In the genomic region with DNA sequence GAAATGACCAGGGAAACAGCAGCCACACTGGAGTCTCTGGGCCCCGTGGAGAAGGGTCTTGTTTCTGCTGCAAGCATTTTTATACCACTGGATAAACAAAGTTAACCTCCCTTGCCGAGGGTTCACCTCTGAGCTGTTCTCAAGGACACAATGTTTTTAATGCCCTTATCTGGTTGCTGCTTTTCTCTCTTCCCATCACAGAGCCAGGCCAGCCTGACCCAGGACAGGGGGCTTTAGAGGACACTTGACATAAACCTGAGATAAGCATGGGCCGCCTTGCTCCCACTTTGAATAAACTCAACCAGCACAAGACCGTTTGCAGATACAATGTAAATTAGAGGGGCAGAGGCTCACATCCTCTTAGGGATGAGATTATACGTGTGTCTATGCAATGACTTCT, we compare ENCODE assay signal across 24 mouse cellular contexts.
"Had no signal": no experiment of that assay in that cellular context is flagged by ENCODE, and none has a peak within 500 bp of the region (broad histone marks: within the 10 kb centered on the region; RNA-seq: fewer than 3 reads in every experiment).

No protein-coding gene starts in this region.

- H3K4me3 ChIP-seq: forebrain, embryonic 15.5 days; hindbrain, embryonic 13.5 days; hindbrain, embryonic 15.5 days; kidney, embryonic 15.5 days; limb, embryonic 13.5 days; limb, embryonic 15.5 days had no signal

- H3K9me3 ChIP-seq: forebrain, embryonic 15.5 days; hindbrain, embryonic 13.5 days; hindbrain, embryonic 15.5 days; kidney, embryonic 15.5 days; limb, embryonic 13.5 days; limb, embryonic 15.5 days had no signal

- H3K27me3 ChIP-seq: forebrain, embryonic 15.5 days; hindbrain, embryonic 13.5 days; hindbrain, embryonic 15.5 days; kidney, embryonic 15.5 days; limb, embryonic 13.5 days; limb, embryonic 15.5 days had no signal

- H3K4me1 ChIP-seq: forebrain, embryonic 15.5 days; hindbrain, embryonic 13.5 days; hindbrain, embryonic 15.5 days; kidney, embryonic 15.5 days; limb, embryonic 15.5 days had no signal

- H3K36me3 ChIP-seq: forebrain, embryonic 15.5 days; hindbrain, embryonic 13.5 days; hindbrain, embryonic 15.5 days; kidney, embryonic 15.5 days; limb, embryonic 13.5 days; limb, embryonic 15.5 days had no signal

- H3K27ac ChIP-seq: forebrain, embryonic 15.5 days; hindbrain, embryonic 13.5 days; hindbrain, embryonic 15.5 days; hindbrain, postnatal 0 days; kidney, embryonic 15.5 days; kidney, postnatal 0 days; limb, embryonic 13.5 days; limb, embryonic 15.5 days had no signal

- H3K9ac ChIP-seq: forebrain, embryonic 15.5 days; forebrain, postnatal 0 days; hindbrain, embryonic 13.5 days; hindbrain, embryonic 15.5 days; kidney, embryonic 15.5 days; limb, embryonic 13.5 days; limb, embryonic 15.5 days had no signal

- DNase-seq: forebrain, postnatal 0 days; gastrocnemius, postnatal 14 days; gastrocnemius, postnatal 36 days; heart, adult 18-20 months; heart, postnatal 14 days; heart, postnatal 36 days; kidney, adult 11 months; kidney, adult 2 months; kidney, adult 9 months; kidney, postnatal 14 days; kidney, postnatal 36 days; layer of hippocampus, adult 9-11 months; layer of hippocampus, postnatal 36 days; left cerebral cortex, postnatal 4 days had no signal

- ATAC-seq: forebrain, embryonic 15.5 days; forebrain, postnatal 0 days; hindbrain, postnatal 0 days; intestine, embryonic 16.5 days had no signal

- H3K4me2 ChIP-seq: forebrain, embryonic 15.5 days; heart, embryonic 11.5 days; hindbrain, embryonic 13.5 days; hindbrain, embryonic 15.5 days; kidney, embryonic 15.5 days; limb, embryonic 13.5 days; limb, embryonic 15.5 days had no signal
